Mouse (Mus musculus): Measurements from ENCODE around the gene Tfap2b. TPM values are rescaled to one million over a fixed set of nuclear protein-coding genes. Genes with fewer than 3 reads are reported as not detected.

Gene Tfap2b
- polyA plus RNA-seq, 1 experiment: 5.9 TPM

- no peaks in the 10 kb centered on the region for H3K36me3 ChIP-seq (ENCODE audit: control insufficient read depth, insufficient read depth, low read length)
- no peaks in the 10 kb centered on the region for H3K4me1 ChIP-seq (replicated peaks; ENCODE audit: control insufficient read depth, insufficient read depth, low read length)
- H3K27me3 ChIP-seq (ENCODE audit: control insufficient read depth, insufficient read depth, low read length): peaks cover 11% of the 10 kb centered on the region
- 5% methylated on average over 31 of the region's 31 CpGs for WGBS
- DNase-seq: no peak
- no peak overlapping the region for H3K4me3 ChIP-seq (ENCODE audit: control insufficient read depth, insufficient read depth, low read length)
- no peak overlapping the region for H3K27ac ChIP-seq (ENCODE audit: control insufficient read depth, insufficient read depth, low read length)
- no peak for TF ChIP-seq POLR2A (IDR thresholded peaks at IDR 0.05; ENCODE audit: control insufficient read depth, extremely low read depth, insufficient read depth, low read length, poor library complexity)
- TF ChIP-seq CTCF (IDR thresholded peaks at IDR 0.05; ENCODE audit: borderline replicate concordance, control insufficient read depth, extremely low read depth, insufficient read depth, low read length, poor library complexity): no peak
Observed at GRCm38 (mm10) chr1:19209776-19210175, 1.1 kb downstream of the Tfap2b start.

GRCm38 (mm10) chr1:19210215-19211032, 1.7 kb downstream of the Tfap2b start:
- no peak overlapping the region for H3K4me3 ChIP-seq (ENCODE audit: control insufficient read depth, insufficient read depth, low read length)
- no peaks in the 10 kb centered on the region for H3K36me3 ChIP-seq (ENCODE audit: control insufficient read depth, insufficient read depth, low read length)
- DNase-seq: no peak
- H3K4me1 ChIP-seq (replicated peaks; ENCODE audit: control insufficient read depth, insufficient read depth, low read length): no peaks in the 10 kb centered on the region
- no peak overlapping the region for H3K27ac ChIP-seq (ENCODE audit: control insufficient read depth, insufficient read depth, low read length)
- TF ChIP-seq CTCF (IDR thresholded peaks at IDR 0.05; ENCODE audit: borderline replicate concordance, control insufficient read depth, extremely low read depth, insufficient read depth, low read length, poor library complexity) (no peak), POLR2A (IDR thresholded peaks at IDR 0.05; ENCODE audit: control insufficient read depth, extremely low read depth, insufficient read depth, low read length, poor library complexity) (no peak)
- 4% methylated on average over 29 of the region's 30 CpGs for WGBS
- peaks cover 11% of the 10 kb centered on the region for H3K27me3 ChIP-seq (ENCODE audit: control insufficient read depth, insufficient read depth, low read length)

GRCm38 (mm10) chr1:19211033-19211405, 2.3 kb downstream of the Tfap2b start:
- no peak for DNase-seq
- Histone ChIP-seq H3K27ac (ENCODE audit: control insufficient read depth, insufficient read depth, low read length) (no peak overlapping the region), H3K4me1 (replicated peaks; ENCODE audit: control insufficient read depth, insufficient read depth, low read length) (no peaks in the 10 kb centered on the region), H3K27me3 (ENCODE audit: control insufficient read depth, insufficient read depth, low read length) (peaks cover 11% of the 10 kb centered on the region), H3K36me3 (ENCODE audit: control insufficient read depth, insufficient read depth, low read length) (no peaks in the 10 kb centered on the region), H3K4me3 (ENCODE audit: control insufficient read depth, insufficient read depth, low read length) (no peak overlapping the region)
- 12% methylated on average over 8 of the region's 8 CpGs for WGBS
- TF ChIP-seq POLR2A (IDR thresholded peaks at IDR 0.05; ENCODE audit: control insufficient read depth, extremely low read depth, insufficient read depth, low read length, poor library complexity): no peak
- TF ChIP-seq CTCF (IDR thresholded peaks at IDR 0.05; ENCODE audit: borderline replicate concordance, control insufficient read depth, extremely low read depth, insufficient read depth, low read length, poor library complexity): no peak

GRCm38 (mm10) chr1:19211546-19212154, 2.9 kb downstream of the Tfap2b start:
- 10% methylated on average over 15 of the region's 15 CpGs for WGBS
- Histone ChIP-seq H3K4me1 (replicated peaks; ENCODE audit: control insufficient read depth, insufficient read depth, low read length) (no peaks in the 10 kb centered on the region), H3K27ac (ENCODE audit: control insufficient read depth, insufficient read depth, low read length) (no peak overlapping the region), H3K36me3 (ENCODE audit: control insufficient read depth, insufficient read depth, low read length) (no peaks in the 10 kb centered on the region), H3K4me3 (ENCODE audit: control insufficient read depth, insufficient read depth, low read length) (no peak overlapping the region), H3K27me3 (ENCODE audit: control insufficient read depth, insufficient read depth, low read length) (peaks cover 11% of the 10 kb centered on the region)
- DNase-seq: no peak
- TF ChIP-seq POLR2A (IDR thresholded peaks at IDR 0.05; ENCODE audit: control insufficient read depth, extremely low read depth, insufficient read depth, low read length, poor library complexity): no peak
- no peak for TF ChIP-seq CTCF (IDR thresholded peaks at IDR 0.05; ENCODE audit: borderline replicate concordance, control insufficient read depth, extremely low read depth, insufficient read depth, low read length, poor library complexity)

- TF ChIP-seq CTCF (IDR thresholded peaks at IDR 0.05; ENCODE audit: borderline replicate concordance, control insufficient read depth, extremely low read depth, insufficient read depth, low read length, poor library complexity) (no peak), POLR2A (IDR thresholded peaks at IDR 0.05; ENCODE audit: control insufficient read depth, extremely low read depth, insufficient read depth, low read length, poor library complexity) (no peak)
- DNase-seq: no peak
- Histone ChIP-seq H3K27me3 (ENCODE audit: control insufficient read depth, insufficient read depth, low read length) (peaks cover 11% of the 10 kb centered on the region), H3K36me3 (ENCODE audit: control insufficient read depth, insufficient read depth, low read length) (no peaks in the 10 kb centered on the region), H3K27ac (ENCODE audit: control insufficient read depth, insufficient read depth, low read length) (no peak overlapping the region), H3K4me1 (replicated peaks; ENCODE audit: control insufficient read depth, insufficient read depth, low read length) (no peaks in the 10 kb centered on the region), H3K4me3 (ENCODE audit: control insufficient read depth, insufficient read depth, low read length) (no peak overlapping the region)
- WGBS: 4% methylated on average over 4 of the region's 4 CpGs
Observed at GRCm38 (mm10) chr1:19212691-19213090, 4.0 kb downstream of the Tfap2b start.

- Histone ChIP-seq H3K4me3 (ENCODE audit: control insufficient read depth, insufficient read depth, low read length) (no peak overlapping the region), H3K27me3 (ENCODE audit: control insufficient read depth, insufficient read depth, low read length) (peaks cover 11% of the 10 kb centered on the region), H3K27ac (ENCODE audit: control insufficient read depth, insufficient read depth, low read length) (no peak overlapping the region), H3K4me1 (replicated peaks; ENCODE audit: control insufficient read depth, insufficient read depth, low read length) (no peaks in the 10 kb centered on the region), H3K36me3 (ENCODE audit: control insufficient read depth, insufficient read depth, low read length) (no peaks in the 10 kb centered on the region)
- TF ChIP-seq CTCF (IDR thresholded peaks at IDR 0.05; ENCODE audit: borderline replicate concordance, control insufficient read depth, extremely low read depth, insufficient read depth, low read length, poor library complexity) (no peak), POLR2A (IDR thresholded peaks at IDR 0.05; ENCODE audit: control insufficient read depth, extremely low read depth, insufficient read depth, low read length, poor library complexity) (no peak)
- 5% methylated on average over 4 of the region's 4 CpGs for WGBS
- no peak for DNase-seq
Observed at GRCm38 (mm10) chr1:19213171-19213570, 4.5 kb downstream of the Tfap2b start.

All from thymus, adult 2 months (tissue).